Mouse (Mus musculus) embryonic fibroblast, embryonic 13.5 days (primary cell): ENCODE measurements around the gene Anapc15-ps. TPM values are rescaled to one million over a fixed set of nuclear protein-coding genes. Genes with fewer than 3 reads are reported as not detected.

ENCODE experiments used
- H3K27ac ChIP-seq: 2 replicates; pipeline ENCODE4 v1.5.1; 2012; ENCODE audit warnings: low read length, control low read depth, inconsistent platforms; ENCODE audit not compliant: insufficient read depth
- H3K4me1 ChIP-seq: 2 replicates; pipeline ENCODE4 v1.6.1; 2011; ENCODE audit warnings: low read length; ENCODE audit not compliant: control insufficient read depth, insufficient read depth
- H3K4me3 ChIP-seq: 2 replicates; pipeline ENCODE4 v1.5.1; 2011; ENCODE audit warnings: mild to moderate bottlenecking, control low read depth, low read length; ENCODE audit not compliant: insufficient read depth
- CTCF ChIP-seq: IDR thresholded peaks from 2 replicates; pipeline ENCODE4 v1.5.1; 2011; ENCODE audit warnings: mild to moderate bottlenecking, control low read depth, low read length, moderate library complexity, borderline replicate concordance; ENCODE audit not compliant: insufficient read depth
- POLR2A ChIP-seq: IDR thresholded peaks from 2 replicates; pipeline ENCODE4 v1.6.1; 2011; ENCODE audit warnings: low read depth, mild to moderate bottlenecking, control low read depth, low read length, moderate library complexity
- polyA plus RNA-seq: library from polyadenylated mRNA; stranded (reverse); fragments of >200 nt; gene quantifications from 2 replicates; pipeline ENCODE4 v1.2.4, GENCODE M21; 2011; ENCODE audit warnings: low read depth; ENCODE audit not compliant: missing spikeins, insufficient read length

Anapc15-ps gene
- polyA plus RNA-seq, 1 experiment: not detected

- Histone ChIP-seq H3K4me3 (no peak overlapping the region), H3K27ac (no peak overlapping the region), H3K4me1 (peaks cover 4% of the 10 kb centered on the region; the same call in 1 of the 2 replicates)
- TF ChIP-seq CTCF (no peak), POLR2A (no peak)
Measured at GRCm38 (mm10) chr10:95623518-95623905, 49.7 kb downstream of the Anapc15-ps start.

Other genes starting within 250 kb of the Anapc15-ps start
- 92.7 and 93.8 TPM in 2 replicates for gene Mrpl42, start 171.5 kb downstream of the Anapc15-ps start, polyA plus RNA-seq
- gene Ube2n, start 158.3 kb downstream of the Anapc15-ps start, polyA plus RNA-seq: 167 and 200 TPM in 2 replicates
- 77.1 and 86.5 TPM in 2 replicates for gene Nudt4, start 109.3 kb downstream of the Anapc15-ps start, polyA plus RNA-seq
- not detected in 2 replicates for gene Gm33543, start 169.5 kb upstream of the Anapc15-ps start, polyA plus RNA-seq